Mouse (Mus musculus) thymus, adult 2 months (tissue): Measurements from ENCODE around the gene Capn13.

Experiments
- CTCF ChIP-seq: fragments of 200-500 bp; IDR thresholded peaks from 2 replicates; pipeline ENCODE4 v1.5.1; 2012; ENCODE audit warnings: mild to moderate bottlenecking, control low read depth, low read length, moderate library complexity, borderline replicate concordance; ENCODE audit not compliant: control insufficient read depth, poor library complexity, insufficient read depth; ENCODE audit errors: extremely low read depth
- POLR2A ChIP-seq: fragments of 200-500 bp; IDR thresholded peaks from 2 replicates; pipeline ENCODE4 v1.6.1; 2012; ENCODE audit warnings: mild to moderate bottlenecking, low read length, control low read depth, moderate library complexity; ENCODE audit not compliant: control insufficient read depth, poor library complexity, insufficient read depth; ENCODE audit errors: extremely low read depth

DNA sequence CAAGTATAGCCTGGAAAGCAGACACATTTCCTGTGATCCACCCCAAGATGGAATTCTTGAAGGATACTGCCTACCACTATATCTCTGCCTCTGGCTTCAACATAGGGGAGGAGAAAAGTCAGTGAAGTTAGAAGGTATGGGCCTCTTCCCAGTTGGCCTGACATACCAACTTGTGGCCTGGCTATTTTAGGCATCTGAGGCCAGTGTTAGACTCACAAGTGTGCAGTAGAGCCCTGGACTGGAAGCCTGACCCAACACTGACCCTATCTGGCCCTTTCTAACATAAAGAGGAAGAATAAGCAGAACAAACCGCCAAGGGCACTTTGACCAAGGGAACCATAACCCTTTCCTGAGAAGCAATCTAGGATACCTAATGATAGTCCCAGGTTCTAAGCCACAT lies 7.3 kb downstream of the Capn13 start:
- TF ChIP-seq CTCF: no peak
- no peak for TF ChIP-seq POLR2A
